Mouse (Mus musculus) frontal cortex, adult 2 months (tissue): ENCODE measurements around the gene Olfr1093. TPM values are rescaled to one million over a fixed set of nuclear protein-coding genes. Genes with fewer than 3 reads are reported as not detected.
A peak's percentile ranks its signal among the peaks of the same experiment; 100 is the strongest.

ENCODE experiments used
- DNase-seq, 2 experiments: peaks; one replicate each; pipeline ENCODE4 v3.0.0; 2022; ENCODE audit warnings: low spot score in 1 of 2; ENCODE audit errors: extremely low spot score in 1 of 2
- polyA plus RNA-seq: library from polyadenylated mRNA; depleted of rRNA; stranded (reverse); fragments of >200 nt; gene quantifications from 2 replicates; pipeline ENCODE4 v1.2.3, GENCODE M21; 2012; rRNA removed

Gene Olfr1093
- not detected in 2 replicates for polyA plus RNA-seq

DNA sequence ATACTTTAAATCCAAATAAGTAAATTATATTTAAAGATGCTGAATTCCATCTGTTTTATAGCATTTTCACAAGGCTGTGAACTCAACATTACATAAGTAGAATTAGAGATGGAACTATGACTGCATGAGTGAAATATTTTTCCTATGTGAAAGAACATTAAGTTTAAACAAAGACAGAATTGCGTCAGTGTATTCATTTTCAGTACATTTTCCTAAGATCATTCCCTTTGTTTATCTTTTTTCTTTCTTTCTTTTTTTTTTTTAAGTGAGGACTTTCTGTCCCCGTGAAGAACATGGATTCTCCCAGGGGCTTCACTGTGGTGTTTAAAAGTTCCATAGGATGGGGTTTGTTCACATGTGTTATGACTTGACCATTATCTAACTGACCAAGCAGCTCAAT lies at the start of gene Olfr1093:
Olfr1093 (plus strand) TSS at position 301 of the 400 bp plus-strand sequence.
- no peak for DNase-seq

DNA sequence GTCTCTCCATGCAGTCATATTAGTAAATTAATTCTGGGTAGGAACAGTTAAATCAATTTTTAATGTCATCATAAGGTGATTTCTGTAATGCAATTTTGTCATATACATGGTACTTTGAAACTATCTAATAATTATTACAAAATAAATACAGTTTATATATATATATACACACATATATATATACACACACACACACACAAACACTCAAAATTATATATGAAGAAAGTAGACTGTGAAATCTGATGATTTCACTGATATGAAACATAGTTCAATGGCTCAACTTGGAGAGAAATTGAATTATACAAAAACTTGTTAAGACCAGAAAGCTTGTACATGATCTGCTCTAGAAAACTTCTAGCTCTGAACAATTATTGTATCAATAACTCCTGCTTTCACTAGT lies 48.7 kb upstream of the Olfr1093 start, which contains the start of gene Olfr1089:
Olfr1089 (minus strand) TSS at position 101 of the 400 bp plus-strand sequence.
- DNase-seq: no peak

DNA sequence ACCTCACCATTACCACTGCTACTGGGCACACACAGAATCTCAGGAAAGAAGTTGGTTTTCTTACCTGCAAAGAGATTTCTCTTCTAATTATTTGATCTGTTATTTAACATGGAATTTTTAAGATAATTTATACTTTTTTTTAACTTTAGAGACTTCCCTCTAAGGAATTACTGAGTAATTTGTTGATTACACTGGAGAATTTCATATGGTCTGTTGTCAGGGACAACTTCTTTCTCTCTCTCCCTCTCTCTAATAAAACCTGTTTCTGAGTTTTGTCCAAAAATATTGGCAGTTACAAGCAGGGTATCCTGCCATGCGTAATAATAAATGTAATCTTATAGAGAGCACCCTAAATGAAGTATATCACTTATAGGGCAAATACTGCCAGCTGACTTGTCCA lies 23.4 kb upstream of the Olfr1093 start, which contains the start of gene Olfr1090:
Olfr1090 (minus strand) TSS at position 101 of the 400 bp plus-strand sequence.
- DNase-seq: no peak

- DNase-seq: peak; percentile 11 to 26
Measured at GRCm38 (mm10) chr2:86761050-86761449, 21.2 kb upstream of the Olfr1093 start.

- DNase-seq: no peak
Measured at GRCm38 (mm10) chr2:86809918-86810317, 27.6 kb downstream of the Olfr1093 start, which contains the start of gene Olfr141. Olfr141 (minus strand) TSS chr2:86810018.

GRCm38 (mm10) chr2:86824363-86824762 lies 42.1 kb downstream of the Olfr1093 start, which contains the start of gene Olfr1094:
Olfr1094 (plus strand) TSS chr2:86824663.
- no peak for DNase-seq

Other genes with a start within 250 kb of the Olfr1093 start
- not detected in 2 replicates for gene Olfr1079, start 240.0 kb upstream of the Olfr1093 start, polyA plus RNA-seq
- gene Olfr1080, start 224.2 kb upstream of the Olfr1093 start, polyA plus RNA-seq: 0.06 TPM in 1 of 2 replicates, not detected in the other
- gene Olfr1082, start 183.5 kb upstream of the Olfr1093 start, polyA plus RNA-seq: not detected in 2 replicates
- not detected in 2 replicates for gene Olfr1084, start 142.8 kb upstream of the Olfr1093 start, polyA plus RNA-seq
- not detected in 2 replicates for gene Olfr1085, start 120.5 kb upstream of the Olfr1093 start, polyA plus RNA-seq
- gene Olfr1086, start 102.4 kb upstream of the Olfr1093 start, polyA plus RNA-seq: not detected in 2 replicates
- not detected in 2 replicates for gene Olfr1087, start 84.1 kb upstream of the Olfr1093 start, polyA plus RNA-seq
- not detected in 2 replicates for gene Olfr1089, start 48.8 kb upstream of the Olfr1093 start, polyA plus RNA-seq
- not detected in 2 replicates for gene Olfr1090, start 23.5 kb upstream of the Olfr1093 start, polyA plus RNA-seq
- gene Olfr141, start 27.5 kb downstream of the Olfr1093 start, polyA plus RNA-seq: not detected in 2 replicates
- gene Olfr1094, start 42.2 kb downstream of the Olfr1093 start, polyA plus RNA-seq: not detected in 2 replicates
- not detected in 2 replicates for gene Olfr1095, start 69.2 kb downstream of the Olfr1093 start, polyA plus RNA-seq
- gene Gm13723, start 92.3 kb downstream of the Olfr1093 start, polyA plus RNA-seq: not detected in 2 replicates
- gene Olfr1097, start 109.7 kb downstream of the Olfr1093 start, polyA plus RNA-seq: not detected in 2 replicates
- gene Olfr1098, start 142.1 kb downstream of the Olfr1093 start, polyA plus RNA-seq: not detected in 2 replicates
- gene Olfr1099, start 178.2 kb downstream of the Olfr1093 start, polyA plus RNA-seq: not detected in 2 replicates
- gene Olfr1100, start 197.5 kb downstream of the Olfr1093 start, polyA plus RNA-seq: not detected in 2 replicates
- not detected in 2 replicates for gene Olfr1101, start 208.7 kb downstream of the Olfr1093 start, polyA plus RNA-seq
- not detected in 2 replicates for gene Olfr1102, start 215.9 kb downstream of the Olfr1093 start, polyA plus RNA-seq
- 0.15 TPM in 1 of 2 replicates, not detected in the other for gene Olfr1104, start 244.6 kb downstream of the Olfr1093 start, polyA plus RNA-seq